Mouse (Mus musculus) CH12.LX (cell line): ENCODE results near the gene Fntb. TPM values are rescaled to one million over a fixed set of nuclear protein-coding genes. Genes with fewer than 3 reads are reported as not detected.

Experiments used
- DNase-seq: peaks from one replicate; pipeline ENCODE4 v3.0.0-alpha.2; 2013; ENCODE audit errors: extremely low read depth
- H3K27ac ChIP-seq: 2 replicates; pipeline ENCODE4 v1.5.1; 2012; ENCODE audit warnings: low read depth, mild to moderate bottlenecking, control low read depth, moderate library complexity; ENCODE audit not compliant: insufficient read depth
- H3K27me3 ChIP-seq: replicated peaks from 2 replicates; pipeline ENCODE3; 2012; ENCODE audit warnings: inconsistent platforms
- H3K36me3 ChIP-seq, 2 experiments: replicated peaks in 1 of 2; 2 replicates each; pipeline versions ENCODE3 to v1.6.1; 2012; ENCODE audit warnings: inconsistent platforms in 1 of 2, low read length in 1 of 2, mild to moderate bottlenecking in 1 of 2, mixed read lengths in 1 of 2, moderate library complexity in 1 of 2; ENCODE audit not compliant: control insufficient read depth in 1 of 2, insufficient read depth in 1 of 2
- H3K4me1 ChIP-seq, 2 experiments: 2 replicates each; pipeline ENCODE4 v1.6.1; 2012; ENCODE audit warnings: inconsistent platforms in 1 of 2, moderate library complexity in 1 of 2; ENCODE audit not compliant: insufficient read depth in 2 of 2, control insufficient read depth in 1 of 2
- H3K4me2 ChIP-seq: 2 replicates; pipeline ENCODE4 v1.6.1; 2012; ENCODE audit warnings: low read depth, mild to moderate bottlenecking, control low read depth; ENCODE audit not compliant: poor library complexity, insufficient read depth, severe bottlenecking
- H3K4me3 ChIP-seq, 3 experiments: fragments of 150-350 bp in 1 of 3; sonication (generic) in 1 of 3; replicated peaks in 1 of 3; 2 replicates each; pipeline versions ENCODE3 to v1.5.1; 2011 to 2012; ENCODE audit warnings: low read depth in 2 of 3, low read length in 2 of 3, mild to moderate bottlenecking in 2 of 3, moderate library complexity in 2 of 3, control low read depth in 1 of 3, improper control_type of control experiment in 1 of 3, inconsistent platforms in 1 of 3, mixed read lengths in 1 of 3; ENCODE audit not compliant: poor library complexity in 1 of 3
- H3K79me2 ChIP-seq: replicated peaks from 2 replicates; pipeline ENCODE4 v1.6.1; 2012; ENCODE audit warnings: mild to moderate bottlenecking, moderate library complexity; ENCODE audit not compliant: control insufficient read depth, poor library complexity, insufficient read depth, severe bottlenecking; ENCODE audit errors: extremely low read depth
- H3K9ac ChIP-seq: 2 replicates; pipeline ENCODE4 v1.6.1; 2012; ENCODE audit warnings: low read depth, mild to moderate bottlenecking, control low read depth, moderate library complexity; ENCODE audit not compliant: insufficient read depth
- H3K9me3 ChIP-seq: replicated peaks from 2 replicates; pipeline ENCODE3; 2012; ENCODE audit warnings: low read length, inconsistent platforms, mixed read lengths
- CHD1 ChIP-seq: IDR thresholded peaks from 2 replicates; pipeline ENCODE4 v1.6.1; 2012; ENCODE audit warnings: low read depth, low read length, improper control_type of control experiment, inconsistent platforms
- CHD2 ChIP-seq: IDR thresholded peaks from 2 replicates; pipeline ENCODE4 v1.6.1; 2011; ENCODE audit warnings: low read length, improper control_type of control experiment
- CTCF ChIP-seq, 2 experiments: IDR thresholded peaks in 1 of 2; conservative IDR thresholded peaks in 1 of 2; 2 replicates each; pipeline ENCODE4 v1.5.1; 2011 to 2012; ENCODE audit warnings: low read depth in 2 of 2, low read length in 2 of 2, improper control_type of control experiment in 1 of 2, inconsistent platforms in 1 of 2, mild to moderate bottlenecking in 1 of 2, moderate library complexity in 1 of 2
- ELF1 ChIP-seq: IDR thresholded peaks from 2 replicates; pipeline ENCODE4 v1.6.1; 2014; ENCODE audit warnings: low read depth, mild to moderate bottlenecking, inconsistent platforms, low read length, improper control_type of control experiment
- EP300 ChIP-seq: IDR thresholded peaks from 2 replicates; pipeline ENCODE4 v1.6.1; 2011; ENCODE audit warnings: low read length, improper control_type of control experiment
- ETS1 ChIP-seq: conservative IDR thresholded peaks from 2 replicates; pipeline ENCODE4 v1.6.1; 2012; ENCODE audit warnings: low read depth, mild to moderate bottlenecking, inconsistent platforms, low read length, improper control_type of control experiment, moderate library complexity
- IRF4 ChIP-seq: IDR thresholded peaks from 2 replicates; pipeline ENCODE4 v1.6.1; 2014; ENCODE audit warnings: low read depth, mild to moderate bottlenecking, inconsistent platforms, low read length, improper control_type of control experiment
- JUND ChIP-seq: conservative IDR thresholded peaks from 2 replicates; pipeline ENCODE4 v1.6.1; 2011; ENCODE audit warnings: low read depth, low read length, improper control_type of control experiment
- KAT2A ChIP-seq: IDR thresholded peaks from 2 replicates; pipeline ENCODE4 v1.6.1; 2012; ENCODE audit warnings: low read length, improper control_type of control experiment, inconsistent platforms; ENCODE audit not compliant: insufficient replicate concordance
- MAFK ChIP-seq: IDR thresholded peaks from 2 replicates; pipeline ENCODE4 v1.6.1; 2011; ENCODE audit warnings: low read length, improper control_type of control experiment; ENCODE audit not compliant: insufficient replicate concordance
- MAZ ChIP-seq: IDR thresholded peaks from 2 replicates; pipeline ENCODE4 v1.6.1; 2012; ENCODE audit warnings: low read depth, mild to moderate bottlenecking, inconsistent platforms, low read length, improper control_type of control experiment, moderate library complexity
- MXI1 ChIP-seq: IDR thresholded peaks from 2 replicates; pipeline ENCODE4 v1.6.1; 2011; ENCODE audit warnings: mild to moderate bottlenecking, low read depth, low read length, improper control_type of control experiment
- MYC ChIP-seq: IDR thresholded peaks from 2 replicates; pipeline ENCODE4 v1.6.1; 2011; ENCODE audit warnings: low read depth, mild to moderate bottlenecking, improper control_type of control experiment, low read length
- NRF1 ChIP-seq: IDR thresholded peaks from 2 replicates; pipeline ENCODE4 v1.6.1; 2014; ENCODE audit warnings: low read depth, mild to moderate bottlenecking, inconsistent platforms, low read length, improper control_type of control experiment, moderate library complexity
- PAX5 ChIP-seq: IDR thresholded peaks from 2 replicates; pipeline ENCODE4 v1.6.1; 2012; ENCODE audit warnings: low read length, inconsistent platforms, mixed read lengths
- POLR2AphosphoS2 ChIP-seq: IDR thresholded peaks from 2 replicates; pipeline ENCODE4 v1.6.1; 2011; ENCODE audit warnings: low read depth, low read length, improper control_type of control experiment
- RAD21 ChIP-seq: IDR thresholded peaks from 2 replicates; pipeline ENCODE4 v1.6.1; 2011; ENCODE audit warnings: low read depth, mild to moderate bottlenecking, low read length, improper control_type of control experiment, moderate library complexity
- RCOR1 ChIP-seq: conservative IDR thresholded peaks from 2 replicates; pipeline ENCODE4 v1.6.1; 2012; ENCODE audit warnings: low read depth, mild to moderate bottlenecking, inconsistent platforms, low read length, improper control_type of control experiment
- SIN3A ChIP-seq: IDR thresholded peaks from 2 replicates; pipeline ENCODE4 v1.6.1; 2012; ENCODE audit warnings: low read length, improper control_type of control experiment, inconsistent platforms
- SMC3 ChIP-seq: IDR thresholded peaks from 2 replicates; pipeline ENCODE4 v1.6.1; 2011; ENCODE audit warnings: low read depth, low read length, improper control_type of control experiment
- TBP ChIP-seq: conservative IDR thresholded peaks from 2 replicates; pipeline ENCODE4 v1.6.1; 2011; ENCODE audit warnings: low read depth, low read length, improper control_type of control experiment
- TCF12 ChIP-seq: IDR thresholded peaks from 2 replicates; pipeline ENCODE4 v1.6.1; 2014; ENCODE audit warnings: low read depth, mild to moderate bottlenecking, inconsistent platforms, low read length, improper control_type of control experiment
- UBTF ChIP-seq: IDR thresholded peaks from 2 replicates; pipeline ENCODE4 v1.6.1; 2012; ENCODE audit warnings: low read depth, mild to moderate bottlenecking, inconsistent platforms, low read length, improper control_type of control experiment, moderate library complexity
- USF1 ChIP-seq: IDR thresholded peaks from 2 replicates; pipeline ENCODE4 v1.6.1; 2014; ENCODE audit warnings: low read depth, mild to moderate bottlenecking, inconsistent platforms, low read length, improper control_type of control experiment
- ZC3H11A ChIP-seq: IDR thresholded peaks from 2 replicates; pipeline ENCODE4 v1.6.1; 2012; ENCODE audit warnings: low read depth, mild to moderate bottlenecking, inconsistent platforms, low read length, improper control_type of control experiment
- dilution Hi-C: fragments of 300-500 bp; cut with MboI; formaldehyde crosslinking; loops from 2 replicates; pipeline ENCODE4 v1.14.3; 2020; ENCODE audit warnings: low sequenced_read_pairs; ENCODE audit not compliant: extremely low pct_unique_long_range_greater_than_20kb, extremely low pct_ligation_motif_present
- in situ Hi-C: fragments of 300-500 bp; cut with MboI; formaldehyde crosslinking; loops from 3 replicates; pipeline ENCODE4 v1.14.3; 2019; ENCODE audit warnings: low sequenced_read_pairs, low pct_ligation_motif_present, low pct_unique_long_range_greater_than_20kb, mixed read lengths
- polyA plus RNA-seq: library from polyadenylated mRNA; unstranded; fragments of >175 nt; gene quantifications from 2 replicates; pipeline ENCODE4 v1.2.1, GENCODE M21; 2012; ENCODE audit warnings: low read depth; ENCODE audit not compliant: insufficient read length
- total RNA-seq, 2 experiments: library from RNA; depleted of rRNA; stranded (reverse); fragments of 300-350 nt in 1 of 2; fragments of >200 nt in 1 of 2; gene quantifications; 2 replicates each; pipeline ENCODE4 v1.2.3; 2012 to 2014

The Fntb gene
- total and polyA plus RNA-seq, 3 experiments: 5.6 to 19.5 (median 9.2) TPM

DNA sequence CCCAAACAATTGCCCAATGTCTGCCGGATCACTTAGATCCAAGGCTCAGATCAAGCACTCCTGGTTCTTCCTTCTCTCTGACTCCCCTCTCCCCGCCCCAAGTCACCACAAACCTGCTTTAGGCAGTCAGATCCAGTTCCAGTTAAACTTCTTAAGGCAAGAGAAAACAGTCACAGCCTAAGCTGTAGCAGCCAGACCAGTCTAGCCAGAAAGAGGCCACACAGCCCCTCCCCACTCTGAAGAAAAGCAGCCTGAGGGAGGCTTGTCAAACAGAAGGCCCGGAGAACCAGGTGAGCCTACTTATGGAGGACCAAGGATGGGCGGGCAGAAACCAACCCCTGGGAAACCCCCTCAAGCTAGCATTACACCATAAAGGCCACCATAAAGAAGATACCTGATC lies 52.7 kb downstream of the Fntb start:
- no peak for TF ChIP-seq NRF1
- TF ChIP-seq ELF1: no peak
- TF ChIP-seq MYC: no peak
- TF ChIP-seq TCF12: no peak
- no peak for TF ChIP-seq JUND
- no peak for TF ChIP-seq CHD2
- no peak for TF ChIP-seq RAD21
- TF ChIP-seq CHD1: no peak
- TF ChIP-seq CTCF (conservative IDR thresholded peaks at IDR 0.05 in 1 of 2, IDR thresholded peaks at IDR 0.05 in 1 of 2; ENCODE audit: low read depth in 2 of 2, low read length in 2 of 2): no peak
- no peak for TF ChIP-seq MXI1
- no peak for TF ChIP-seq ETS1
- no peak for TF ChIP-seq UBTF
- TF ChIP-seq PAX5: no peak
- no peak for TF ChIP-seq EP300
- TF ChIP-seq SMC3: no peak
- no peak overlapping the region for H3K9ac ChIP-seq
- DNase-seq: no peak
- in situ Hi-C loops: no loop called here
- no peak overlapping the region for H3K4me2 ChIP-seq
- no peaks in the 10 kb centered on the region for H3K79me2 ChIP-seq
- H3K9me3 ChIP-seq: no peaks in the 10 kb centered on the region
- H3K27me3 ChIP-seq: peaks cover 57% of the 10 kb centered on the region
- peaks cover 4 to 5% of the 10 kb centered on the region in 2 experiments; a peak in 2 of 4 replicates for H3K4me1 ChIP-seq
- H3K27ac ChIP-seq: no peak overlapping the region
- H3K4me3 ChIP-seq: no peak overlapping the region
- dilution Hi-C loops: no loop called here
- no peaks in the 10 kb centered on the region for H3K36me3 ChIP-seq

DNA sequence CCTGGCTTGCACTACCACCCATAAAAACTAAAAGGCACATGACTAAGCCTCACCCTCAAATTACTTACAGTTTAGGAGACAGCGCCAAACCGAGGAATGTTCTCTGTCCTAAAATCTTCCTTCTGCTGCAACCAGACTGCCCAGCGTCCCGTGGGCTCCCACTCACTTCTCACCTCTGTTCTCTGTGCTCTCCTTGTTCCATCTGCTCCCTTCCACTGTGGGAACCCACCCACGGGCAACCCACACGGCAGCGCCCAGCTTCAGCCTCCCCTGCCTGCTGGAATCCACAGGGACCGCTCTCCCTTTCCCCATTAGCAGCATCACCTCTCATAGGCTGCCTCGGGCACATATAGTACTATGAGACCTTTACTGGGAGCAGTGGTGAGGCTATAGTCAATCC lies 53.5 kb downstream of the Fntb start:
- in situ Hi-C loops: no loop called here
- Histone ChIP-seq H3K27ac (no peak overlapping the region), H3K4me2 (no peak overlapping the region), H3K79me2 (no peaks in the 10 kb centered on the region), H3K4me3 (no peak overlapping the region), H3K9me3 (no peaks in the 10 kb centered on the region), H3K9ac (no peak overlapping the region), H3K36me3 (no peaks in the 10 kb centered on the region)
- TF ChIP-seq KAT2A: no peak
- no peak for TF ChIP-seq EP300
- TF ChIP-seq CTCF (conservative IDR thresholded peaks at IDR 0.05 in 1 of 2, IDR thresholded peaks at IDR 0.05 in 1 of 2; ENCODE audit: low read depth in 2 of 2, low read length in 2 of 2): no peak
- TF ChIP-seq POLR2AphosphoS2: no peak
- TF ChIP-seq MAFK: no peak
- no peak for TF ChIP-seq TBP
- no peak for TF ChIP-seq SIN3A
- no peak for TF ChIP-seq MYC
- no peak for TF ChIP-seq CHD2
- TF ChIP-seq USF1: no peak
- TF ChIP-seq UBTF: no peak
- TF ChIP-seq MAZ: no peak
- TF ChIP-seq ZC3H11A: no peak
- no peak for TF ChIP-seq RCOR1
- TF ChIP-seq NRF1: no peak
- TF ChIP-seq SMC3: no peak
- no peak for TF ChIP-seq IRF4
- TF ChIP-seq, all 38 proteins: peak for 0
- Histone ChIP-seq H3K4me1 (peaks cover 2 to 4% of the 10 kb centered on the region in 2 experiments; a peak in 1 of 4 replicates), H3K27me3 (peaks cover 62% of the 10 kb centered on the region)
- dilution Hi-C loops: no loop called here
- DNase-seq: no peak
